Mouse (Mus musculus) liver, adult 2 months (tissue): ENCODE data around the gene Gga1.

Source experiments
- CTCF ChIP-seq: fragments of 200-500 bp; IDR thresholded peaks from 2 replicates; pipeline ENCODE4 v1.5.1; 2011; ENCODE audit warnings: low read depth, low read length, control low read depth
- POLR2A ChIP-seq: fragments of 200-500 bp; IDR thresholded peaks from 2 replicates; pipeline ENCODE4 v1.6.1; 2011; ENCODE audit warnings: low read length, control low read depth; ENCODE audit not compliant: insufficient read depth; ENCODE audit errors: extremely low read depth

DNA sequence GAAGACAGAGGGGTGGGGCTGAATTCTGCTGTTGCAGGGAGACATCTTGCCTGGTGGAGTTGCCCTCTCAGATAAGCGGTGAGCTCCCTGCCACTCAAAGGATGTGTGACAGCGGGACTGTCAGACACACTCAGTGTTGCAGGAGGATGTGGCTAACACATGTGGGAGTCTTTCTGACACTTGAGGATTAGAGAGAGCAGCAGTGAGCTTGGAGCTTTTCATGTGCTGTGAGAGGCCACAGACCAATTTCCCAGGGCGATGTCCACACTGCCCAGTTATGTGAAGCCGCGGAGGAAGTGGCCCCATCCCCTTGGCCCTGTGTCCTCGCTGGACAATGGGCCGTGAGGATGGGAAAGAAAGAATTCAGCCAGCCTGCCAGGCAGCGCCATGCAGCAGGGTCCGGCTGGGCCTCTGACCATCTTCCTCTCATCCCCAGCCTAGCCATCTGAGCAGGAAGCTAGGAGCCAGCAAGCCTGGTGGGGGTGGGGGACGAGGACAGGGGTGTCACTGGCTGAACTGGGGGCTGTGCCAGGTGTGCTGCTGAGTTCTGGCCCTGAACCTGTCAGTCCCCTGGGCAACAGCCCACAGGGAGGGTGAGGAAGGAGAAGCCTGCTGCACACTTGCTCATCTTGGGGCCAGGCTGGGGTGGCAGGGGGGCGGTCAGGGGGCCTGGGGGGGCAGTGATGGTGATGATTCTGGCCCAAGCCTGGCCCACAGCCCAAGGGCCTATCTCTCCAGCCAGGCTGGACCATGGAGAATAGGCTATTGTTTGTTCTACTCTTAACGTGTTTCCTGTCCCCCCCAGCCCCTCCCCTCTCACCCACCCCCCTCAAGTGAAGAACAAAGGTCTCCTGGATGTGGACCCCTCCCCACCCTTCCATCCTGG, 41.5 kb upstream of the Gga1 start:
- no peak for TF ChIP-seq CTCF
- TF ChIP-seq POLR2A: no peak
